Mouse (Mus musculus) heart, embryonic 12.5 days (tissue): ENCODE data around the gene Slc39a11. TPM values are rescaled to one million over a fixed set of nuclear protein-coding genes. Genes with fewer than 3 reads are reported as not detected.
A peak's percentile ranks its signal among the peaks of the same experiment; 100 is the strongest.
"Not testable (repeated sequence)": the region's sequence is repeated elsewhere in the genome, so short reads cannot be mapped to it uniquely, and the experiment has no call there.

Source experiments
- ATAC-seq: fragments of 200-750 bp; cut with Nextera tagmentation; 2 replicates; pipeline ENCODE4 v1.8.0; 2017; ENCODE audit warnings: moderate TSS enrichment, moderate library complexity; ENCODE audit not compliant: insufficient number of reproducible peaks, low FRiP score
- H3K27ac ChIP-seq: fragments of 300-500 bp; sonication (generic); 2 replicates; pipeline ENCODE4 v1.5.1; 2016; ENCODE audit warnings: mild to moderate bottlenecking, moderate library complexity; ENCODE audit not compliant: poor library complexity, severe bottlenecking
- H3K27me3 ChIP-seq: fragments of 300-500 bp; sonication (generic); replicated peaks from 2 replicates; pipeline ENCODE4 v1.6.1; 2016; ENCODE audit warnings: mild to moderate bottlenecking, moderate library complexity
- H3K36me3 ChIP-seq: fragments of 300-500 bp; sonication (generic); 2 replicates; pipeline ENCODE4 v1.6.1; 2016; ENCODE audit warnings: mild to moderate bottlenecking, moderate library complexity
- H3K4me1 ChIP-seq: fragments of 300-500 bp; sonication (generic); replicated peaks from 2 replicates; pipeline ENCODE4 v1.6.1; 2016; ENCODE audit warnings: mild to moderate bottlenecking
- H3K4me2 ChIP-seq: fragments of 300-500 bp; sonication (generic); 2 replicates; pipeline ENCODE4 v1.6.1; 2016; ENCODE audit warnings: mild to moderate bottlenecking, moderate library complexity
- H3K4me3 ChIP-seq: fragments of 300-500 bp; sonication (generic); 2 replicates; pipeline ENCODE4 v1.5.1; 2016; ENCODE audit warnings: mild to moderate bottlenecking
- H3K9ac ChIP-seq: fragments of 300-500 bp; sonication (generic); 2 replicates; pipeline ENCODE4 v1.6.1; 2016; ENCODE audit warnings: mild to moderate bottlenecking, moderate library complexity
- H3K9me3 ChIP-seq: fragments of 300-500 bp; sonication (generic); replicated peaks from 2 replicates; pipeline ENCODE4 v1.6.1; 2016; ENCODE audit warnings: mild to moderate bottlenecking, moderate library complexity
- WGBS: fragments of 180-500 bp; shearing (Covaris S2); methylation state at CpG from one replicate; pipeline ENCODE4 v1.1.7; 2016; 5-methylcytosine and 5-hydroxymethylcytosine counted together
- polyA plus RNA-seq: library from polyadenylated mRNA; unstranded; fragments of >200 nt; fragmentation: Nextera tagmentation; extraction: Ambion mirVana; gene quantifications from 2 replicates; pipeline ENCODE4 v1.2.1, GENCODE M21; 2016

Gene Slc39a11
- polyA plus RNA-seq, 1 experiment from 2014 or later: 19.0 TPM

- no peak overlapping the region for H3K4me3 ChIP-seq
- no peaks in the 10 kb centered on the region for H3K27me3 ChIP-seq
- H3K4me2 ChIP-seq: no peak overlapping the region
- no peaks in the 10 kb centered on the region for H3K9me3 ChIP-seq
- H3K27ac ChIP-seq: no peak overlapping the region
- peaks cover 27% of the 10 kb centered on the region for H3K4me1 ChIP-seq
- H3K9ac ChIP-seq: no peak overlapping the region
- H3K36me3 ChIP-seq: peaks cover 65% of the 10 kb centered on the region
- no peak for ATAC-seq
- 74% methylated on average over 4 of the region's 4 CpGs for WGBS
Measured at GRCm38 (mm10) chr11:113667704-113668103, 17.8 kb upstream of the Slc39a11 start.

GRCm38 (mm10) chr11:113667122-113667521 is 17.2 kb upstream of the Slc39a11 start:
- H3K9me3 ChIP-seq: no peaks in the 10 kb centered on the region
- peaks cover 27% of the 10 kb centered on the region for H3K4me1 ChIP-seq
- no peak overlapping the region for H3K4me3 ChIP-seq
- H3K36me3 ChIP-seq: peaks cover 66% of the 10 kb centered on the region
- 74% methylated on average over 2 of the region's 2 CpGs for WGBS
- no peak overlapping the region for H3K4me2 ChIP-seq
- no peak for ATAC-seq
- H3K27ac ChIP-seq: no peak overlapping the region
- H3K9ac ChIP-seq: no peak overlapping the region; the same call in 1 of the 2 replicates
- H3K27me3 ChIP-seq: no peaks in the 10 kb centered on the region

- 0 out of 2 replicates have a peak overlapping the region, but pooled peaks have one; percentile 8 for H3K4me2 ChIP-seq
- H3K27me3 ChIP-seq: no peaks in the 10 kb centered on the region
- no peak overlapping the region for H3K4me3 ChIP-seq
- H3K9ac ChIP-seq: no peak overlapping the region
- H3K4me1 ChIP-seq: peaks cover 27% of the 10 kb centered on the region
- ATAC-seq: peak; percentile 54; the same call in 1 of the 2 replicates
- no peaks in the 10 kb centered on the region for H3K9me3 ChIP-seq
- H3K36me3 ChIP-seq: peaks cover 66% of the 10 kb centered on the region
- WGBS: 49% methylated on average over 10 of the region's 10 CpGs
- H3K27ac ChIP-seq: no peak overlapping the region
Measured at GRCm38 (mm10) chr11:113666648-113667047, 16.8 kb upstream of the Slc39a11 start.

GRCm38 (mm10) chr11:113666205-113666604 is 16.3 kb upstream of the Slc39a11 start:
- Histone ChIP-seq H3K4me1 (peaks cover 27% of the 10 kb centered on the region), H3K9me3 (no peaks in the 10 kb centered on the region), H3K36me3 (peaks cover 66% of the 10 kb centered on the region), H3K4me3 (no peak overlapping the region), H3K27ac (no peak overlapping the region), H3K4me2 (no peak overlapping the region), H3K27me3 (no peaks in the 10 kb centered on the region), H3K9ac (no peak overlapping the region)
- WGBS: 64% methylated on average over 6 of the region's 6 CpGs
- ATAC-seq: 0 out of 2 replicates have a peak, but pooled peaks have one; percentile 51

- Histone ChIP-seq H3K4me3 (no peak overlapping the region), H3K9ac (no peak overlapping the region), H3K4me2 (no peak overlapping the region), H3K27me3 (no peaks in the 10 kb centered on the region), H3K36me3 (peaks cover 69% of the 10 kb centered on the region), H3K9me3 (no peaks in the 10 kb centered on the region), H3K27ac (no peak overlapping the region), H3K4me1 (peaks cover 27% of the 10 kb centered on the region)
- 86% methylated on average over 2 of the region's 2 CpGs for WGBS
- no peak for ATAC-seq
Measured at GRCm38 (mm10) chr11:113664279-113664678, 14.4 kb upstream of the Slc39a11 start.

GRCm38 (mm10) chr11:113661835-113662351 is 12.0 kb upstream of the Slc39a11 start:
- no peak overlapping the region for H3K4me3 ChIP-seq
- H3K27ac ChIP-seq: no peak overlapping the region
- no peaks in the 10 kb centered on the region for H3K9me3 ChIP-seq
- no peak overlapping the region for H3K9ac ChIP-seq
- peaks cover 79% of the 10 kb centered on the region for H3K36me3 ChIP-seq
- WGBS: 91% methylated on average over 18 of the region's 18 CpGs
- H3K4me1 ChIP-seq: peaks cover 5% of the 10 kb centered on the region
- no peak for ATAC-seq
- no peaks in the 10 kb centered on the region for H3K27me3 ChIP-seq
- no peak overlapping the region for H3K4me2 ChIP-seq

GRCm38 (mm10) chr11:113660940-113661339 is 11.1 kb upstream of the Slc39a11 start:
- no peaks in the 10 kb centered on the region for H3K4me1 ChIP-seq
- H3K27me3 ChIP-seq: no peaks in the 10 kb centered on the region
- H3K4me3 ChIP-seq: no peak overlapping the region
- H3K27ac ChIP-seq: no peak overlapping the region
- no peak overlapping the region for H3K9ac ChIP-seq
- no peaks in the 10 kb centered on the region for H3K9me3 ChIP-seq
- no peak for ATAC-seq
- WGBS: 95% methylated on average over 11 of the region's 11 CpGs
- peaks cover 89% of the 10 kb centered on the region for H3K36me3 ChIP-seq
- H3K4me2 ChIP-seq: no peak overlapping the region

GRCm38 (mm10) chr11:113660213-113660612 is 10.3 kb upstream of the Slc39a11 start:
- H3K27ac ChIP-seq, H3K9me3 ChIP-seq, H3K4me3 ChIP-seq, H3K27me3 ChIP-seq, H3K4me1 ChIP-seq, H3K9ac ChIP-seq, ATAC-seq, H3K4me2 ChIP-seq: not testable (repeated sequence)
- WGBS: 95% methylated on average over 3 of the region's 3 CpGs
- H3K36me3 ChIP-seq: peaks cover 96% of the 10 kb centered on the region

- Histone ChIP-seq H3K27ac (no peak overlapping the region), H3K4me3 (no peak overlapping the region), H3K27me3 (no peaks in the 10 kb centered on the region), H3K9ac (no peak overlapping the region), H3K36me3 (peaks cover 98% of the 10 kb centered on the region), H3K4me1 (no peaks in the 10 kb centered on the region), H3K4me2 (no peak overlapping the region), H3K9me3 (no peaks in the 10 kb centered on the region)
- no peak for ATAC-seq
- WGBS: 80% methylated on average over 4 of the region's 4 CpGs
Measured at GRCm38 (mm10) chr11:113658763-113659162, 8.9 kb upstream of the Slc39a11 start.

- Histone ChIP-seq H3K4me1 (no peaks in the 10 kb centered on the region), H3K4me3 (no peak overlapping the region), H3K36me3 (peaks cover 98% of the 10 kb centered on the region), H3K9ac (no peak overlapping the region), H3K27ac (no peak overlapping the region), H3K4me2 (no peak overlapping the region), H3K9me3 (no peaks in the 10 kb centered on the region), H3K27me3 (no peaks in the 10 kb centered on the region)
- no peak for ATAC-seq
- 90% methylated on average over 8 of the region's 8 CpGs for WGBS
Measured at GRCm38 (mm10) chr11:113658319-113658718, 8.4 kb upstream of the Slc39a11 start.

GRCm38 (mm10) chr11:113657221-113657620 is 7.3 kb upstream of the Slc39a11 start:
- WGBS: 75% methylated on average over 4 of the region's 4 CpGs
- ATAC-seq: no peak
- H3K4me3 ChIP-seq: no peak overlapping the region
- H3K27me3 ChIP-seq: no peaks in the 10 kb centered on the region
- no peak overlapping the region for H3K4me2 ChIP-seq
- no peaks in the 10 kb centered on the region for H3K9me3 ChIP-seq
- H3K27ac ChIP-seq: no peak overlapping the region
- peaks cover 99% of the 10 kb centered on the region for H3K36me3 ChIP-seq
- H3K9ac ChIP-seq: no peak overlapping the region
- no peaks in the 10 kb centered on the region for H3K4me1 ChIP-seq

GRCm38 (mm10) chr11:113656511-113656932 is 6.6 kb upstream of the Slc39a11 start:
- peaks cover 98% of the 10 kb centered on the region for H3K36me3 ChIP-seq
- H3K4me1 ChIP-seq: no peaks in the 10 kb centered on the region
- no peaks in the 10 kb centered on the region for H3K27me3 ChIP-seq
- ATAC-seq: no peak
- no peak overlapping the region for H3K27ac ChIP-seq
- H3K4me3 ChIP-seq: no peak overlapping the region
- WGBS: 90% methylated on average over 8 of the region's 8 CpGs
- H3K9ac ChIP-seq: no peak overlapping the region
- H3K4me2 ChIP-seq: no peak overlapping the region
- H3K9me3 ChIP-seq: no peaks in the 10 kb centered on the region
